Mouse (Mus musculus) limb, embryonic 12.5 days (tissue): ENCODE data around the gene Slc11a1. TPM values are rescaled to one million over a fixed set of nuclear protein-coding genes. Genes with fewer than 3 reads are reported as not detected.
A peak's percentile ranks its signal among the peaks of the same experiment; 100 is the strongest.

ENCODE experiments used
- ATAC-seq: fragments of 200-750 bp; cut with Nextera tagmentation; 2 replicates; pipeline ENCODE4 v1.8.0; 2017; ENCODE audit warnings: low read depth, moderate TSS enrichment; ENCODE audit not compliant: insufficient number of reproducible peaks, insufficient read depth, low FRiP score, low TSS enrichment
- H3K27ac ChIP-seq: fragments of 300-500 bp; sonication (generic); 2 replicates; pipeline ENCODE4 v1.5.1; 2016; ENCODE audit warnings: mild to moderate bottlenecking, moderate library complexity
- H3K27me3 ChIP-seq: fragments of 300-500 bp; sonication (generic); 2 replicates; pipeline ENCODE4 v1.6.1; 2016; ENCODE audit warnings: mild to moderate bottlenecking, moderate library complexity
- H3K36me3 ChIP-seq: fragments of 300-500 bp; sonication (generic); 2 replicates; pipeline ENCODE4 v1.6.1; 2016; ENCODE audit warnings: mild to moderate bottlenecking, moderate library complexity
- H3K4me1 ChIP-seq: fragments of 300-500 bp; sonication (generic); replicated peaks from 2 replicates; pipeline ENCODE4 v1.6.1; 2016
- H3K4me2 ChIP-seq: fragments of 300-500 bp; sonication (generic); 2 replicates; pipeline ENCODE4 v1.6.1; 2016; ENCODE audit warnings: mild to moderate bottlenecking, moderate library complexity
- H3K4me3 ChIP-seq: fragments of 300-500 bp; sonication (generic); replicated peaks from 2 replicates; pipeline ENCODE4 v1.5.1; 2016; ENCODE audit warnings: mild to moderate bottlenecking
- H3K9ac ChIP-seq: fragments of 300-500 bp; sonication (generic); replicated peaks from 2 replicates; pipeline ENCODE4 v1.6.1; 2016; ENCODE audit warnings: mild to moderate bottlenecking, moderate library complexity
- H3K9me3 ChIP-seq: fragments of 300-500 bp; sonication (generic); 2 replicates; pipeline ENCODE4 v1.6.1; 2016; ENCODE audit warnings: mild to moderate bottlenecking, moderate library complexity
- WGBS: fragments of 180-500 bp; shearing (Covaris S2); methylation state at CpG from one replicate; pipeline ENCODE4 v1.1.7; 2016; 5-methylcytosine and 5-hydroxymethylcytosine counted together
- polyA plus RNA-seq: library from polyadenylated mRNA; unstranded; fragments of >200 nt; fragmentation: Nextera tagmentation; extraction: Ambion mirVana; gene quantifications from 2 replicates; pipeline ENCODE4 v1.2.1, GENCODE M21; 2016

Gene Slc11a1
- polyA plus RNA-seq, 1 experiment from 2014 or later = 0.85 TPM

DNA sequence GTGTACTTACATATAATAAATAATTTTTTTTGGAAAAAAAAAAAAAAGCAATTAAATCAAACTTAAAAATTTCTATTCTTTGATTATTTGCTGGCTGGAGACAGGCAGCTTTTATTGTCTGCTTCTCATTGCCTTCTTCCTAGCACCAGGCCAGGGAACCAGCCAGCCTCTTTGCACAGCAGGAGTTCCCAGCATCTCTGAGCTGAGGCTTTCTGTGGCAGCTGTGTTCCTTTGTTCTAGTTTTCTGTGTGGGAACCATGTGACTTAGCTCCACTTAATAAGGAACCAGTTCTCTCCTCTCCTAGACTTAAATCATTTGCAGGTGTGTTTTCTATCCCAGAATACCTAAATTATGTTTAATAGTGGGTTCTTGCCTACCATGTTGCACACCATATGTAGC lies 17.5 kb upstream of the Slc11a1 start:
- H3K27ac ChIP-seq = no peak overlapping the region
- H3K9ac ChIP-seq = no peak overlapping the region
- H3K27me3 ChIP-seq = no peaks in the 10 kb centered on the region
- H3K36me3 ChIP-seq = peaks cover 14% of the 10 kb centered on the region
- no peak overlapping the region for H3K4me3 ChIP-seq
- no peak for ATAC-seq
- no peaks in the 10 kb centered on the region for H3K9me3 ChIP-seq
- H3K4me2 ChIP-seq = no peak overlapping the region
- H3K4me1 ChIP-seq = peaks cover 9% of the 10 kb centered on the region

DNA sequence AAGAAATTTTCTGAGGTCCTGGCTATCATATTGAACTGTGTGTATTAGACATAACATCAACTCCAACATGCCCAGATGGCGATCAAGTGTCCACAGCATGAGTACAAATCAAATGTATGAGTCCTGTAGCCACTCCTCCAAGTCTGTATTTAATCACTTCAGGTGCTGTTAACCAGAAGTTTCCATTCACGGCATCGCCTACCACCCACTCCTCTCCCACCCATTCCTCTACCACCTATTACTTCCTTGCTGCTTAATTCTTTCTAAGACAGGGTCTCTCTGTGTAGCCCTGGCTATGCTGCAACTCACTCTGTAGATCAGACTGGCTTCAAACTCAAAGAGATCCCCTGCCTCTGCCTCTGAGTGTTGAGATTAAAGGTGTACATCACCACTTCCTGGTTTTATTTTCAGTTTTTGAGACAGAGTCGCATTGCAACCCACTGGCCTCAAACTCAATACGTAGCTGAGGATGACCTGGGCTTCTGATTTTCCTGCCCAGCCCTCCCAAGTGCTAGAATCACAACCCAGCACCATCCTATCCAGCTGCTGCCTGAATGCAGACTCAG lies 15.0 kb upstream of the Slc11a1 start:
- no peak overlapping the region for H3K4me3 ChIP-seq
- no peaks in the 10 kb centered on the region for H3K36me3 ChIP-seq
- no peak for ATAC-seq
- peaks cover 16% of the 10 kb centered on the region for H3K4me1 ChIP-seq
- no peaks in the 10 kb centered on the region for H3K9me3 ChIP-seq
- H3K27me3 ChIP-seq = no peaks in the 10 kb centered on the region
- no peak overlapping the region for H3K4me2 ChIP-seq
- peak overlapping the region; percentile 50; the same call in 1 of the 2 replicates for H3K27ac ChIP-seq
- no peak overlapping the region for H3K9ac ChIP-seq
- WGBS = 75% methylated on average over 5 of the region's 5 CpGs

DNA sequence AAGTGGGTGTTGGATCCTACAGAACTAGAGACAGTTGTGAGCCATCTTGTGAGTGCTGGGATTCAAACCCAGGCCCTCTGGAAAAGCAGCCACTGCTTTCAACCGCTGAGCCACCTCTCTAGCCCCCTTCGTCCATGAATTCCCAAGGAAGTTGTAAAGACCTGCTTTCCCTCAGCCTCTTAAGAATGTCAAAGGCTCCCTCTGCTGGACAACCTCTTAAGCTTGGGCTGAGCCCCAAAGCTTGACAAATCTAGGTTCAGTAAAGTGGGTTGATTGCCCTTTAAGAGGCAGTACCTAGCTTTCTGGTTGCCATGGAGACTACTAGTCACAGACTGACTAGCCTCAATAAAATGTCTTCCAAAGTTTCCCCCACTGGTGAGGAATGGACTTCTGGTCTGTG lies 13.2 kb upstream of the Slc11a1 start, which contains the start of gene Catip:
TSS of gene Catip (plus strand) at position 297 of the 400 bp plus-strand sequence.
- no peaks in the 10 kb centered on the region for H3K36me3 ChIP-seq
- no peaks in the 10 kb centered on the region for H3K9me3 ChIP-seq
- WGBS = 0% methylated on average over 2 of the region's 2 CpGs
- H3K27ac ChIP-seq = peak within 1 kb of the TSS; percentile 77
- H3K4me2 ChIP-seq = peak within 1 kb of the TSS; percentile 38
- H3K9ac ChIP-seq = peak within 1 kb of the TSS; percentile 23; the same call in 1 of the 2 replicates
- ATAC-seq = peak; percentile 85
- H3K4me1 ChIP-seq = peaks cover 16% of the 10 kb centered on the region
- no peaks in the 10 kb centered on the region for H3K27me3 ChIP-seq
- H3K4me3 ChIP-seq = peak within 1 kb of the TSS; percentile 7; the same call in 1 of the 2 replicates

DNA sequence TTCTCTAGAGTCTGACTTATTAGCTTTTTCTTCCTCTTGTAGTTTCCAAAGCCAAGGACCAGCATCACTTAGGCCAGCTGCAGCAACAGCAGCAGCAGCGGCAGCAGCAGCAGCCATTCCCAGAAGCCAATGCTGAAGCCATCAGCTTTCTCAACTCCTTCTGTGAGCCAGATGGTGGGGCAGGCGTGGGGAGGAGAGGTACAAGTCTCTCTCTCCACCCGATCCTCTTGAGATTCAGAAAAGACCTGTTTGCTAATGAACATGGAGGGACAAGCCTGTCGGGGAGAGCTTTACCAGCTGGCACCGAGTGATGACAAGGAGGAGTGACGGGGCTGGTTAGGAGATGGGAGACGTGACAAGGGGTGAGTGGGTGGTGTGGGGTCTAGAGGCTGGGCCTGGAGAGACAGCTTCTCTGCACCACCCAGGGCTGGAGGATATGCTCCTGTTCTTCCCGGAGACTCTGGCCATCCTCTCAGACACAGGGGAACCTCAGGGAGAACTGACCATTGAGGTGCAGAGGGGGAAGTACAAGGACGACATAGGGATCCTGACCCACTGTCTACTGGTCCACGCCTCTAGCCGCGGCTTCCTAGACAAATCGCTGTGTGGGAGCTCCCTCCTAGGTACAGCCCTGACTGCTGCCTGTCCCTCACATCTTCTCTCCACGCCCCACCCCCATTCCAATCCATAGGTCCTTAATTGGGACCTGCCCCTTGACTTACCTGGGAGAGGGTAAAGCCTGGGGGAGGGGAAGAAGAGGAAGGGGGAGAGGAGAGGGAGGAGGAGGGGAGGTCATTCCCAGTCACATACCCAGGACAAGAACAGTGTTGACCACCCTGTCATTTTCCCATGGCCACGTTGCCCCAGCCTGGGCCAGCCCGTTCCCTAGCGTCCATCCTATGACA lies 12.4 kb upstream of the Slc11a1 start:
- H3K36me3 ChIP-seq = no peaks in the 10 kb centered on the region
- ATAC-seq = peak; percentile 18; the same call in 1 of the 2 replicates
- peak overlapping the region; percentile 38 for H3K4me2 ChIP-seq
- H3K9me3 ChIP-seq = no peaks in the 10 kb centered on the region
- WGBS = 59% methylated on average over 17 of the region's 17 CpGs
- H3K4me3 ChIP-seq = peak overlapping the region; percentile 7; the same call in 1 of the 2 replicates
- H3K9ac ChIP-seq = peak overlapping the region; percentile 23; the same call in 1 of the 2 replicates
- peaks cover 16% of the 10 kb centered on the region for H3K4me1 ChIP-seq
- H3K27me3 ChIP-seq = 0 out of 2 replicates have a peak, but pooled peaks cover under 1% of the 10 kb centered on the region
- peak overlapping the region; percentile 77 for H3K27ac ChIP-seq

DNA sequence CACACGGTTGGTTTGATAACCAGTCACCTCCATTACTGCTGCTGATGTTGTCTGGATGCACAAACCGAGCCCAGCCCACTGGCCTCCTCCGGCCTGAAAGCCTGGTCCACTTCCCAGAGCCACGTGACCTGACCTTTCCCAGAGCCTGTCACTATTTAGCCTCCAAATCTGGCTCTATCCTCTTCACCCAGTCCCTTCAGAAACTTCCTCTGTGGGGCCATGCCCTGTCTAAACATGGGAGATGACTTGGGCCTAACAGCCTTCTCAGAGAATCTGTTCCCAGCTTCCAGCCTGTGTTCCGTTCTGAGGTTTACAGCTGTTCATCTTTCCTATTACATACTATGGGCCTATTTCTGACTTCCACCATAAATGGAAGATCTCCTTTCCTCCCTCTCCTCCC lies 11.6 kb upstream of the Slc11a1 start:
- 60% methylated on average over 5 of the region's 5 CpGs for WGBS
- no peak overlapping the region for H3K4me2 ChIP-seq
- H3K9me3 ChIP-seq = no peaks in the 10 kb centered on the region
- no peak overlapping the region for H3K9ac ChIP-seq
- peaks cover 24% of the 10 kb centered on the region for H3K4me1 ChIP-seq
- 0 out of 2 replicates have a peak overlapping the region, but pooled peaks have one; percentile 35 for H3K27ac ChIP-seq
- H3K27me3 ChIP-seq = peaks cover 5% of the 10 kb centered on the region; the same call in 1 of the 2 replicates
- no peak for ATAC-seq
- no peak overlapping the region for H3K4me3 ChIP-seq
- H3K36me3 ChIP-seq = no peaks in the 10 kb centered on the region

GRCm38 (mm10) chr1:74364270-74364669 lies 10.7 kb upstream of the Slc11a1 start:
- H3K9ac ChIP-seq = no peak overlapping the region
- H3K4me3 ChIP-seq = no peak overlapping the region
- no peaks in the 10 kb centered on the region for H3K36me3 ChIP-seq
- H3K4me2 ChIP-seq = no peak overlapping the region
- H3K4me1 ChIP-seq = peaks cover 25% of the 10 kb centered on the region
- ATAC-seq = no peak
- 71% methylated on average over 8 of the region's 8 CpGs for WGBS
- H3K27ac ChIP-seq = no peak overlapping the region
- H3K27me3 ChIP-seq = peaks cover 5% of the 10 kb centered on the region; the same call in 1 of the 2 replicates
- H3K9me3 ChIP-seq = no peaks in the 10 kb centered on the region

GRCm38 (mm10) chr1:74367886-74368645 lies 6.9 kb upstream of the Slc11a1 start:
- H3K9ac ChIP-seq = peak overlapping the region; percentile 59
- H3K4me2 ChIP-seq = peak overlapping the region; percentile 66
- 14% methylated on average over 34 of the region's 34 CpGs for WGBS
- ATAC-seq = peak; percentile 63; the same call in 1 of the 2 replicates
- H3K27me3 ChIP-seq = peaks cover 5% of the 10 kb centered on the region; the same call in 1 of the 2 replicates
- no peaks in the 10 kb centered on the region for H3K9me3 ChIP-seq
- H3K36me3 ChIP-seq = no peaks in the 10 kb centered on the region
- peaks cover 11% of the 10 kb centered on the region for H3K4me1 ChIP-seq
- no peak overlapping the region for H3K27ac ChIP-seq
- peak overlapping the region; percentile 37 for H3K4me3 ChIP-seq

DNA sequence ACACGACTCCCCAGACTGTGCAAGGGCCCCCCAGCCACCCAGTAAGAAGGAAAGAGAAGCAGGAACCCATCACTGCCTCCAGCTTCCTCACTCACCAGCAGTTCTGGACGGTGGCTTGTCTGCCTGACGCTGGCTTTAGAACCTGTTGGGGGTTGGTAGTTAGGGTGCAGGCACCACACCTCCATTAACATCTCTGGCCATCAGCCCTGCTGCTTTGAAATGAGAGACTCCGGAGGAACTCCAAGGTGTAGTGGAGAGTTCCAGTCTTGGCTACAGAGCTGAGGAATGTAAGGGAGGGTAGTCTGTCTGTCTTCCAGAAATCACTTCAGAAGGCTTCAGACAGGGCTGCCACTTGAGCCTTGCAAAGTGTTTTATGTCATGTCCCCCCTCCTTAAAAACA lies 5.0 kb upstream of the Slc11a1 start:
- WGBS = 35% methylated on average over 4 of the region's 4 CpGs
- ATAC-seq = no peak
- no peak overlapping the region for H3K4me3 ChIP-seq
- H3K4me1 ChIP-seq = peaks cover 10% of the 10 kb centered on the region
- peaks cover 5% of the 10 kb centered on the region; the same call in 1 of the 2 replicates for H3K27me3 ChIP-seq
- no peak overlapping the region for H3K27ac ChIP-seq
- H3K9ac ChIP-seq = no peak overlapping the region
- no peaks in the 10 kb centered on the region for H3K9me3 ChIP-seq
- H3K36me3 ChIP-seq = no peaks in the 10 kb centered on the region
- H3K4me2 ChIP-seq = no peak overlapping the region

- H3K9ac ChIP-seq = no peak overlapping the region
- no peak overlapping the region for H3K27ac ChIP-seq
- H3K4me2 ChIP-seq = no peak overlapping the region
- WGBS = 70% methylated on average over 4 of the region's 4 CpGs
- H3K9me3 ChIP-seq = no peaks in the 10 kb centered on the region
- no peaks in the 10 kb centered on the region for H3K36me3 ChIP-seq
- H3K4me1 ChIP-seq = peaks cover 19% of the 10 kb centered on the region
- no peak for ATAC-seq
- H3K27me3 ChIP-seq = no peaks in the 10 kb centered on the region
- no peak overlapping the region for H3K4me3 ChIP-seq
These were observed 1.6 kb upstream of the Slc11a1 start for GRCm38 (mm10) chr1:74373372-74373771.

DNA sequence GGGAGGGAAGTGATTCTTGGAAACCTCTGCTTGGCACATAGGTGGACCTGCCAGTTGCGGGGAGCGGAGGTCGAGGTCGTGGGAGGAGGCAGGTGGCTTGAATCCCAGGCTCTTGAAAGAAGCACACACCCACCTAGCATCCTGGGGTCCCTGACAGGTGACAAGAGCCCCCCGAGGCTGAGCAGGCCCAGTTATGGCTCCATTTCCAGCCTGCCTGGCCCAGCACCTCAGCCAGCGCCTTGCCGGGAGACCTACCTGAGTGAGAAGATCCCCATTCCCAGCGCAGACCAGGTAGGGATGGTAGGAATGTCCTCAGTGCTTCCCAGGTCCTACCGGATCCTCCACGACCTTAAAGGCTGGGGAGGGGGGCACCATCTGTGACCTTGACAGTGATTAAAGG lies 566 bp downstream of the Slc11a1 start:
- H3K27ac ChIP-seq = no peak overlapping the region
- peaks cover 17% of the 10 kb centered on the region for H3K4me1 ChIP-seq
- no peaks in the 10 kb centered on the region for H3K36me3 ChIP-seq
- H3K27me3 ChIP-seq = no peaks in the 10 kb centered on the region
- H3K9me3 ChIP-seq = no peaks in the 10 kb centered on the region
- no peak overlapping the region for H3K4me2 ChIP-seq
- H3K4me3 ChIP-seq = no peak overlapping the region
- H3K9ac ChIP-seq = no peak overlapping the region
- 78% methylated on average over 10 of the region's 10 CpGs for WGBS
- 0 out of 2 replicates have a peak, but pooled peaks have one; percentile 8 for ATAC-seq

DNA sequence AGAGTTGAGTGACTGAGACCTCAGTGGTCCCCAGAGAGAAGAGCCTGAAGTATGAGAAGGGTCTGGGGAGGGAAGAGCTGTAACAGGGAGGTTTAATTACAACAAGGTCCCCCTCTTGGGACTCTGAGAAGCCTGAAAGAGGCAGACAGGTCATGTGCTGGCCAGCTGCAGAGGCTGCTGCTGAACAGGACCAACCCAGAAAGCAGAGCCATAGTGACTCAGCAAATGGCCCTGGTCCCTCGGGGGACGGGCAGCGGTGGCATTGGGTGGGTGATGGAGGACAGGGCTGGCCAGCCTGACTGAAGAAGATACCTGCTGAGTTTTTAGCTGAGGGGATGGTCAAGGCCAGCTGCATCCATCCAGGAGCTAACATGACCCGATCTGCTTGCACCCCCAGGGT lies 1.4 kb downstream of the Slc11a1 start:
- no peaks in the 10 kb centered on the region for H3K27me3 ChIP-seq
- no peaks in the 10 kb centered on the region for H3K36me3 ChIP-seq
- no peak overlapping the region for H3K27ac ChIP-seq
- no peak overlapping the region for H3K9ac ChIP-seq
- no peaks in the 10 kb centered on the region for H3K9me3 ChIP-seq
- WGBS = 78% methylated on average over 4 of the region's 4 CpGs
- no peak for ATAC-seq
- peaks cover 17% of the 10 kb centered on the region for H3K4me1 ChIP-seq
- no peak overlapping the region for H3K4me3 ChIP-seq
- H3K4me2 ChIP-seq = no peak overlapping the region
